Mouse (Mus musculus) cerebellum, adult 11-12 months (tissue): ENCODE data around the gene Supt6.
A peak's percentile ranks its signal among the peaks of the same experiment; 100 is the strongest.

ENCODE experiments used
- DNase-seq: peaks from one replicate; pipeline ENCODE4 v3.0.0; 2022

Gene Supt6

GRCm38 (mm10) chr11:78181830-78182357 is 63.9 kb downstream of the Supt6 start:
- DNase-seq: no peak

- no peak for DNase-seq
These were observed 65.6 kb downstream of the Supt6 start for GRCm38 (mm10) chr11:78180081-78180761.

- no peak for DNase-seq
These were observed 66.3 kb downstream of the Supt6 start for GRCm38 (mm10) chr11:78179438-78179999.

GRCm38 (mm10) chr11:78178859-78179437 is 66.8 kb downstream of the Supt6 start:
- DNase-seq: peak; percentile 65

- peak; percentile 88 for DNase-seq
These were observed 67.6 kb downstream of the Supt6 start for GRCm38 (mm10) chr11:78177903-78178858.

- DNase-seq: peak; percentile 27
These were observed 68.3 kb downstream of the Supt6 start for GRCm38 (mm10) chr11:78177437-78177836.

- DNase-seq: no peak
These were observed 68.9 kb downstream of the Supt6 start for GRCm38 (mm10) chr11:78176905-78177331.

GRCm38 (mm10) chr11:78176402-78176862 is 69.4 kb downstream of the Supt6 start, which contains the start of the genes Nek8 and Tlcd1:
Nek8 (minus strand) TSS chr11:78176675.
Tlcd1 (plus strand) TSS chr11:78176711.
- peak; percentile 79 for DNase-seq

- no peak for DNase-seq
These were observed 69.9 kb downstream of the Supt6 start for GRCm38 (mm10) chr11:78175771-78176401.

GRCm38 (mm10) chr11:78174506-78174905 is 71.3 kb downstream of the Supt6 start:
- DNase-seq: no peak

GRCm38 (mm10) chr11:78172748-78173383 is 72.9 kb downstream of the Supt6 start:
- DNase-seq: no peak

GRCm38 (mm10) chr11:78172034-78172747 is 73.6 kb downstream of the Supt6 start:
- no peak for DNase-seq

GRCm38 (mm10) chr11:78171328-78171727 is 74.5 kb downstream of the Supt6 start:
- no peak for DNase-seq

- DNase-seq: no peak
These were observed 75.5 kb downstream of the Supt6 start for GRCm38 (mm10) chr11:78170306-78170705.

GRCm38 (mm10) chr11:78168541-78169468 is 77.0 kb downstream of the Supt6 start:
- no peak for DNase-seq

- DNase-seq: no peak
These were observed 78.4 kb downstream of the Supt6 start for GRCm38 (mm10) chr11:78167257-78167959.

GRCm38 (mm10) chr11:78166640-78167039 is 79.1 kb downstream of the Supt6 start:
- DNase-seq: no peak

- DNase-seq: no peak
These were observed 79.6 kb downstream of the Supt6 start for GRCm38 (mm10) chr11:78166161-78166560.

- DNase-seq: no peak
These were observed 80.1 kb downstream of the Supt6 start for GRCm38 (mm10) chr11:78165761-78166109.
